Mouse (Mus musculus): ENCODE data around the gene Tenm3. TPM values are rescaled to one million over a fixed set of nuclear protein-coding genes. Genes with fewer than 3 reads are reported as not detected.

The Tenm3 gene
- total RNA-seq (2017) = not detected in 2 replicates

DNA sequence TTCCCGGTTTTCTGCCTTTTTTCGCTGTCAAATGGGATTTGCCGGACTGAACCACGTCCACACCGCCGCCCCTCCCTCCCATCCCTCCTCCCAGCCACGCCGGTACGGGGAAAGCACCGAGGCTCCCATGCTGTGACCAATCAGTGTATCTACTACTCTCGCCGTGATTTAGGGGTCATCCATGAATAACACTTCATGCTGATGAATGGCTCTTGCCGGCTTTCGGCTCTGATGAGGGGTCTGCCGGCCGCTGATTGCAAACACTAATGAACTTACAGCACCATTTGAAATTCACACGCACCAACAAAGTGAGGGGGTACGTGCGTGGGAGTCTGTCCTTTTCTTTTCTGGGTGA lies at the start of gene Tenm3:
Gene Tenm3 (minus strand): TSS at position 21 of the 355 bp plus-strand sequence.
- ATAC-seq (replicated peaks; ENCODE audit: low read depth, poor library complexity, severe bottlenecking) = no peak

DNA sequence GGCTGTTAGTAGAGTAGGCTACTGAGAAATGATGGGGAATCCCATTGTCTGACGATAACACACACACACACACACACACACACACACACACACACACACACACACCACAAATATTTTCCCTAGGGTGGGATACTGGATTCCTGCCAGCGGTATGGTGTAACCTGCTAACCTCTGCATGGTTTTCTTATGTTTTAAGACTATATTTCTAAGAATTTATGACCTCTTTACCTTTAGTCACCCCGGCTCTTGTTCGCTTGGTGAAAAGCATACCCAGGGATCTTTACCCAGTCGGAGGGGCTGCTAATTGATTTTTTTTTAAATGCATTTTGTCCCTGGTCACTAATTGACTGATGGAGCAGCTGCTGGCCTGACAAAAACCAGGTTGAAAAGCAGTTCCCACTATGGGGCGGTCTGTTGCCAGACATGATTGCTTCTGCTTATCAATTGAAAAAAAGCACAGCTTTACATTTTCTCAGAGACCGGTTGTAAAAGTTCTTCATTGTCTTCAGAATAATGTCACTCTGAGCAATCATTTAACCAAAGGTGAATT lies 46.5 kb upstream of the Tenm3 start:
- ATAC-seq (replicated peaks; ENCODE audit: low read depth, poor library complexity, severe bottlenecking) = no peak

GRCm38 (mm10) chr8:48884270-48884669 lies 40.5 kb upstream of the Tenm3 start:
- ATAC-seq (replicated peaks; ENCODE audit: low read depth, poor library complexity, severe bottlenecking) = no peak

DNA sequence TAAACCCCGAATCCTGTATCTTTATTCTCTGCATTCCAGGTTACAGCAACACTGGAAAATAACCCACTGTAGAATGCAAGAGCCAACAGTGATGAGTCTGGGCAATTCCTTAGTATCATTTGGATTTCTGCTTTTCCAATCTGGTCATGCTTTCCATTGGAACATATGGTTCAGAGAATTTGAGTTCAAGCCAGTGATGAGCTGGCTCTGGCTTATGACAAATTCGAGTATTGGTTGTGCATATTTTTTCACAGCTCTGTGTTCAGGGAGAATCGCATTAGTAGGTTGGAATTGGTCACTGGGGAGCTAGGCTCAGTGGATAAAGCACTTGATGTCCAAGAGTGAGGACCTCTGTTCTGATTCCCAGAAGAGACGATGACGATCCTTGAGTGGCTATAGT lies 36.8 kb upstream of the Tenm3 start:
- no peak for ATAC-seq (replicated peaks; ENCODE audit: low read depth, poor library complexity, severe bottlenecking)

DNA sequence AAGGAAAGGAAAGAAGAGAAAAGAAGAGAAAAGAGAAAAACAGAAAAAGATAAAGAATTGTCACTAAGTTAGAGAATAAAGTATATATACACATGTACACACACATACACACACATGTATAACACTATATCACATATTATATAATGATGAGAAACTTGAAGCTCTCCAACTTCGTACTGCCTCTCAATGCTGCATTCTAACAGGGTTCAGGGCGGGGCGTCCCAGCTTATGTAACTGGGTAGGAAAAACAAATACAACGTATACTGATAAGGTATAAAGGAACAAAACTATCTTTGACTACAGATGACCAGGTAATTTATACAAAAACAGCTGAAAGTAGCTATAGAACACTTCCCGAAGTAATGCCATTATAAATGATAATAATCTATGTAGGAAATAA lies 22.2 kb upstream of the Tenm3 start:
- no peak for ATAC-seq (replicated peaks; ENCODE audit: low read depth, poor library complexity, severe bottlenecking)

- no peak for ATAC-seq (replicated peaks; ENCODE audit: low read depth, poor library complexity, severe bottlenecking)
Observed at GRCm38 (mm10) chr8:48865485-48865884, 21.7 kb upstream of the Tenm3 start.

- no peak for ATAC-seq (replicated peaks; ENCODE audit: low read depth, poor library complexity, severe bottlenecking)
Observed at GRCm38 (mm10) chr8:48850223-48851010, 6.7 kb upstream of the Tenm3 start.

DNA sequence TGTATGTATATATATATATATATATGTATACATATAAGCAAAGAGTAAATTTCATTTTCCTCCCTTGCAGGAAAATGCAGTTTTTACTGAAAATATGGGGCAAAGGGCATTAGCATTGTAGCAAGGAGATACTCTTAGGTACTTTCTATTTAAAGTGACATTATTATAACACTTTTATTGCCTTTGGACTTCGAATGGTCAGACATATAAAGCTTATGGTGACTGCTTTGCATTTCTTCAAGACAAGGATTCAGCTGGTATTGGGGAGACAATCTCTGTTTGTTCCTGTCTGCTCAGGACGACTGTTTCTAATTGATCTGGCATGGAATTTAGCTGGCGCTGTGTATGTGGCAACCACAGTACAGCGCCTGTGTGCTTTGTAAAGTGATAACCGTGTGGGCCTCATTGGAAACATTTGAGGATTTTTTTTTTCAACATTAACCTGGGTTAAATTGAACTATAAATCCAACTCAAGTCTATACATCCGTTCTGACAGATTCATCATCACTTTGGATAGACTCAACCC lies 5.4 kb upstream of the Tenm3 start:
- ATAC-seq (replicated peaks; ENCODE audit: low read depth, poor library complexity, severe bottlenecking) = no peak

GRCm38 (mm10) chr8:48844961-48845360 lies 1.2 kb upstream of the Tenm3 start:
- ATAC-seq (replicated peaks; ENCODE audit: low read depth, poor library complexity, severe bottlenecking) = no peak

GRCm38 (mm10) chr8:48844370-48844905 lies 687 bp upstream of the Tenm3 start:
- no peak for ATAC-seq (replicated peaks; ENCODE audit: low read depth, poor library complexity, severe bottlenecking)

DNA sequence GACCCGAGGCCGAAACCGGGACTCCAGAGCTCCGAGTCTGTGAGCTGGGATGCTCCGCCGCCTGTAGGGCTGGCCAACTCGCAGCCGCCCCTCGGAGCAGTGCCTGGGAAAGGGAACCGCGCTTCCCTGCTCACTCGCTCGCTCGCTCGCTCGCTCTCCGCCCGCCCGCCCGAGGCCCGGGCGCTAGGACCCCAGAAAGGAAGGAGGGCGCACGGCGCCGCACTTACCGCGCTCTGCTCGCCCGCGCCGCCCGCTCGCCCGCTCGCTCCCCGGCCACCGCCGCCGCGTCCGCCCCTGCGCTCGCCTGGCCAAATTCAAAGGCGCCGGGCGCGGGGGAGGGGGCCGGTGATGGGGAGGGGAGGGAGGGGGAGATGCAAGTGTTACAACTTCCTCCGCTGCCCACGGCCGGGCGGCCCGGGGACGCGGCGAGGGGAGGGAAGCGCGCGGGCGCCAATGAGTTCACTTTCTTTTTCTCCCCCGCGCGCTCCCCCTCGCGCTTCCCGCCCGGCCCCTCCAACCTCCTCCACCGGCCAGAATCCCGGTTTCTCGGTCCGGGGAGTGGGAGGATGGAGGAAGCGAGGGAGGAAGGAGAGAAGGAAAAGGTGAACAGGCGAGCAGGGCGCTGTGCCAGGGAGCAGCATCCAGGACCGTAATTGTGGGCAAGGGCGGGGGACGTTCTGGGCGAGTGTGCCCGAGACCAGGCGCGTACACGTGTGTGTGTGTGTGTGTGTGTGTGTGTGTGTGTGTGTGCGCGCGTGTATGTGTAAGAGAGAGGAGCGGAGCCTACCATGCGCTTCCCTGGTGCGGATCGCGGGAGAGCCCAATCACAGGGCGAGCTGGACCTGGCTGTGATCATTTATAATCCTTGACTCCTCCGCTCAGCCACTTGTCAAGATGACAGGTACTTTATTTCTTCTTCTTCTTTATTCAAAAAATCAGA lies 490 bp downstream of the Tenm3 start:
- 0 out of 2 replicates have a peak, but pooled peaks have one; percentile 36 for ATAC-seq (replicated peaks; ENCODE audit: low read depth, poor library complexity, severe bottlenecking)

- no peak for ATAC-seq (replicated peaks; ENCODE audit: low read depth, poor library complexity, severe bottlenecking)
Observed at GRCm38 (mm10) chr8:48842516-48842990, 1.2 kb downstream of the Tenm3 start.

GRCm38 (mm10) chr8:48842035-48842434 lies 1.7 kb downstream of the Tenm3 start:
- ATAC-seq (replicated peaks; ENCODE audit: low read depth, poor library complexity, severe bottlenecking) = no peak

- no peak for ATAC-seq (replicated peaks; ENCODE audit: low read depth, poor library complexity, severe bottlenecking)
Observed at GRCm38 (mm10) chr8:48835745-48836144, 8.0 kb downstream of the Tenm3 start.

GRCm38 (mm10) chr8:48827454-48827853 lies 16.3 kb downstream of the Tenm3 start:
- no peak for ATAC-seq (replicated peaks; ENCODE audit: low read depth, poor library complexity, severe bottlenecking)

DNA sequence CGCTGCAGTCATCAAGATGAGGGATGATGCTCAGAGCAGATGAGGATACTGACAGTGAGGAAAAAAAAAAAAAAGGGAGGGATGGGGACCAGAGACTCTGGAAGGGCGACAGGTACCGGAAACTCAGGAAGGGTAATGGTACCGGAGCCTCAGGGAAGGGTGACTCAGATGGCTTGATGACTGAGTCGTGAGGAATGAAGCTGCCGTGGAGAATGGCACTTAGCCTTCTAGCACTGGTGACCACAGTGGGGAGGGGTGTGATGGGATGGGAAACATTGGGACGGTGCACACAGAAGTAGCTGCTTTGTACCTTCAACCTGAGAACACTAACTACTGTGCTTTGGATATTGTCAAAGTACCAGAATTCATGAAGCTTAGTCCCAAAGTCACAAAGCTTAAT lies 18.1 kb downstream of the Tenm3 start:
- ATAC-seq (replicated peaks; ENCODE audit: low read depth, poor library complexity, severe bottlenecking) = no peak

GRCm38 (mm10) chr8:48822291-48822690 lies 21.5 kb downstream of the Tenm3 start:
- ATAC-seq (replicated peaks; ENCODE audit: low read depth, poor library complexity, severe bottlenecking) = no peak

DNA sequence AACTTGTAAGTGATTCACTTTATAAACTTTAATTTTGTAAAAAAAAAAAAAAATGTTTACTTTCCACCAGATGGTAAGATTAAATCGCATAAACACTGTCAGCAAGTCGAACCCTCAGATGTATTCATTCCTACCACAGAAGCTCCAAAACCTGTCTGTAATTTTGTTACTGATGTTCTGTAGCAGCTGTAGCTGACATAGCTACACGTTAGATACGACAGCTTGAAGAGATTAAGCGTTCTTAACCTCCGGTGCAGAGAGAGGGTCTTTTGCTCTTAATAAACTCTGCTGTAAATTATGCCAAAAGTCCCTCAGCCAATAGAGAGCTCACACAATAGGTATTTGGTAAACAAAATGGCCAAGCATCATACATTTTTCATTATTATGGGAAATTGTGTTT lies 23.8 kb downstream of the Tenm3 start:
- no peak for ATAC-seq (replicated peaks; ENCODE audit: low read depth, poor library complexity, severe bottlenecking)

GRCm38 (mm10) chr8:48819348-48819747 lies 24.4 kb downstream of the Tenm3 start:
- ATAC-seq (replicated peaks; ENCODE audit: low read depth, poor library complexity, severe bottlenecking) = no peak

- no peak for ATAC-seq (replicated peaks; ENCODE audit: low read depth, poor library complexity, severe bottlenecking)
Observed at GRCm38 (mm10) chr8:48816941-48817340, 26.8 kb downstream of the Tenm3 start.
